Mouse (Mus musculus): ENCODE results near the gene Lhx2. TPM values are rescaled to one million over a fixed set of nuclear protein-coding genes. Genes with fewer than 3 reads are reported as not detected.

The Lhx2 gene
- polyA plus RNA-seq, 1 experiment from 2014 or later = not detected

DNA sequence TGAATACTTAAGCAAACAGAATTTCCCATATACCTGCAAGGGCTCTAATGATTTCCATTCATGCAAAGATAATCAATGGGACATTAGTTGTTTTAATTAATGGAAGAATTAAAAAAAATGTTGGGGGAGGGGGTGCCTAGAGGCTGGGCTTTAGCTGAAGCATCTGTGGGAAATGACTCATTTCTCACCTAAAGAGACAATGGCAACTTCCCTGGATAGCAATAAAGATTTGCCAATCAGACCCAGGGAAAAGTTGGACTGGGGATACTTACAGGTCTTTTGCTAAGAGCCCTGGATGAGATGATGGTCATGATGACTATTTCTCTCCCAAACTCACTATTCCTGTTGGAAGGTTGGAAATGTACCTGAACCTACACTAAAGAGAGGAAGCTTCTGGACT, 5.6 kb downstream of the Lhx2 start:
- DNase-seq (ENCODE audit: low spot score) (no peak), ATAC-seq (no peak)
- no peak overlapping the region for H3K4me2 ChIP-seq (replicated peaks; ENCODE audit: low read depth, low read length)
- H3K9ac ChIP-seq (replicated peaks; ENCODE audit: low read depth) = no peak overlapping the region
- H3K27me3 ChIP-seq (replicated peaks; ENCODE audit: insufficient read depth, low read length) = peaks cover 98% of the 10 kb centered on the region
- H3K36me3 ChIP-seq (ENCODE audit: insufficient read depth, low read length) = no peaks in the 10 kb centered on the region
- TF ChIP-seq EP300 (IDR thresholded peaks at IDR 0.05) (no peak), CTCF (IDR thresholded peaks at IDR 0.05) (no peak)
- 0 out of 2 replicates have a peak, but pooled peaks cover under 1% of the 10 kb centered on the region for H3K4me1 ChIP-seq (ENCODE audit: insufficient read depth, low read depth, low read length)
- no peak overlapping the region for H3K4me3 ChIP-seq (ENCODE audit: low read depth, low read length)
- H3K9me3 ChIP-seq (ENCODE audit: low read length) = no peaks in the 10 kb centered on the region
- no peak overlapping the region for H3K27ac ChIP-seq (ENCODE audit: low read length)

DNA sequence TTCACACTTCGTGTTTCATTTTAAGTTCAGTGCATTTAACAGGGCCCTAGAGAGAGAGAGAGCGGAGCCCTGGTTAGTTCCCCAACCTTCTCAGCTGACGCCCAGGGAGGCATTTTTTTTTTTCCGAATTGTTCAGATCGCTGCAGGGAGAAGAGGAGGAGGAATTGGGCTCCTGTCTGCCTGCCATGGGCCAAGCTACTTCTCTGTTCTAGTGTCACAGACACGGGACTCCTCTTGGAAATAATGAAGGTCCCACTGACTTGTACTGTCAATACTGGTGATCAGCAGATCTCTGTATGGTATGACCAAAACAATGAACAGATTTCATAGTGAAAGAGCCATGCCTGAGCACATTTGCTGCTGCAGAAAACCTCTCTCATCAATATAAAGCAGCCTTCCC, 7.3 kb downstream of the Lhx2 start:
- H3K4me2 ChIP-seq (replicated peaks; ENCODE audit: low read depth, low read length) = no peak overlapping the region
- TF ChIP-seq CTCF (IDR thresholded peaks at IDR 0.05) (no peak), EP300 (IDR thresholded peaks at IDR 0.05) (no peak)
- WGBS = 3% methylated on average over 6 of the region's 6 CpGs

DNA sequence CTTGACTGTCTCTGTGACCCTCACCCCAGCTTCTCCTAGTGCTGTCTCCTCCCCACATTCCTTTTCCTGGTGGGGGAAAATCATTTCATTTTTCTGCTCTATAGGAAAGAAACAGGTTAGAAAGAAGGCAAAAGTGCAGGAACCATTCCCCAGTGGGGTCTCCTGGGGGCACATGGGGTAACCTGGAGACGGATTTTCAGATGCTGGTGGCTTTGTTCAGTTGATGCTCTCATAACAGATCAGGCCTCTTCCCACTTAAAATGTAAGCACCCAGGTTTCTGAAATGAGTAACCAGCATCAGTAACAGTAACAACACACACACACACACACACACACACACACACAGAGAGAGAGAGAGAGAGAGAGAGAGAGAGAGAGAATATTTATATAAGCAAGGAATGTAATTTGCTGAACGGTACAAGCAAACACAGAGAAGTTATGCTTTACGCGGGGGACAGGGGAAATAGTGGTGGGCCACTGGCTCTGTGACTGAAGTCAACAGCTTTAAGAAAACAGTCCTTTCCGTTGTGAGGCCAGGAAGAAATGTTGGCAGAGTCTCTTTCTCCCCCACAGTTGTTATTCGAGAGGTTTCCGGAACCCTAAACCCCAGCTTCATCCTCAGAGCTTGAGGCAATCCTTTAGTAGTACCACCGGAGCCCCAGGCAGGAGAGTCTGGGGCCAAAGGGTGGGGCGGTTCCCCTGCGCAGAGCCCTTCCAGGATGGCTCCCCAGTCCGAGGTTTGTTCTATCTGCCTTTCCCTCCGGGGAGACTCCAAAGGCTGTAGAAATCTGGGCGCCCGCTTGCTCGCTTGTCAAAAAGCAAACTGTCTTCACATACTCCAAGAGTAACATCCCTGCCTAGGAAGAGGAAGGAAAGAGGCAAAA, 8.0 kb downstream of the Lhx2 start:
- peaks cover 99% of the 10 kb centered on the region for H3K27me3 ChIP-seq (replicated peaks; ENCODE audit: insufficient read depth, low read length)
- H3K27ac ChIP-seq (ENCODE audit: low read length) = no peak overlapping the region
- no peaks in the 10 kb centered on the region for H3K36me3 ChIP-seq (ENCODE audit: insufficient read depth, low read length)
- no peaks in the 10 kb centered on the region for H3K9me3 ChIP-seq (ENCODE audit: low read length)
- no peak for TF ChIP-seq CTCF (IDR thresholded peaks at IDR 0.05)
- no peak for TF ChIP-seq EP300 (IDR thresholded peaks at IDR 0.05)
- DNase-seq (ENCODE audit: low spot score) = no peak
- 2% methylated on average over 15 of the region's 15 CpGs for WGBS
- no peak overlapping the region for H3K4me2 ChIP-seq (replicated peaks; ENCODE audit: low read depth, low read length)
- H3K4me1 ChIP-seq (ENCODE audit: insufficient read depth, low read depth, low read length) = peaks cover 5% of the 10 kb centered on the region
- ATAC-seq = no peak
- no peak overlapping the region for H3K4me3 ChIP-seq (ENCODE audit: low read depth, low read length)
- no peak overlapping the region for H3K9ac ChIP-seq (replicated peaks; ENCODE audit: low read depth)

More for the DNA sequence above, 7.3 kb downstream of the Lhx2 start:
- H3K27ac ChIP-seq (ENCODE audit: low read length) = no peak overlapping the region
- ATAC-seq (no peak), DNase-seq (ENCODE audit: low spot score) (no peak)
- H3K27me3 ChIP-seq (replicated peaks; ENCODE audit: insufficient read depth, low read length) = peaks cover 98% of the 10 kb centered on the region
- H3K9ac ChIP-seq (replicated peaks; ENCODE audit: low read depth) = no peak overlapping the region
- no peak overlapping the region for H3K4me3 ChIP-seq (ENCODE audit: low read depth, low read length)
- no peaks in the 10 kb centered on the region for H3K9me3 ChIP-seq (ENCODE audit: low read length)
- no peaks in the 10 kb centered on the region for H3K36me3 ChIP-seq (ENCODE audit: insufficient read depth, low read length)
- H3K4me1 ChIP-seq (ENCODE audit: insufficient read depth, low read depth, low read length) = peaks cover 5% of the 10 kb centered on the region

DNA sequence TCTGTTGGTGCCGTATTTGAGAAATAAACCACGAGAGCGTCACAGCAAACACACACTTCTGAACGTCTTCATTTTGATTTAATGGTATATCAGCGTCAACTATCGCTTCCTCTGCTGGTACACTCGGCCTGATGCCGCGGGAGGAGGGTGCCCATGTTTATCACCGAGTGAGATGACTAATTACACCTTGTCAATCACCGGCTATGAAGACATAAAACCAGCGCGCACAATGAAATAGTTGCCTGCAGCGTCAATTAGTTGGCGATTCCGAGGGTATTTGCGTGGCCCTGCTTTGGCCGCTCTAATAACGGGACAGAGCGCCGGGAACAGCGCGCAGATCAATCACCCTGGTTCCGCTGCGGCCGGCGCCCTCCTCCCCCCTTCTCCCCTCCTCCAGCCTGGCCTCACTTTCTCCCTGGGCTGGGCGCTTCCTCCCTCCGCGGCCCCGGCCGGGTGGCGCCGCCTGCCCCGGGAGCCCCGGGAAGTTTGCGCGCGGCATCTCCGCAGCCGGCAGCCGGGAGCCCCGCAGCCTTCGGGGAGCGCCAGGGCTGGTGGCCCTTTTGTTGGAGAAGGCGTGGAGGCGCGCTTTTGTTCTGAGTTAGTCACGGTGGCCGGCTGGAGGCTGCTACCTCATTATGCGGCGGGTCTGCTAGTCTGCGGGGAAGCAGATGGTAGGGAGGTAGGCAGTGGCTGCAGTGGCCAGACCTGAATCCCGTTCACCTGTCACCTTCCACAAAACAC, 8.9 kb downstream of the Lhx2 start:
- Histone ChIP-seq H3K9ac (replicated peaks; ENCODE audit: low read depth) (no peak overlapping the region), H3K36me3 (ENCODE audit: insufficient read depth, low read length) (no peaks in the 10 kb centered on the region), H3K4me3 (ENCODE audit: low read depth, low read length) (peak overlapping the region; percentile 23), H3K27me3 (replicated peaks; ENCODE audit: insufficient read depth, low read length) (peaks cover 99% of the 10 kb centered on the region), H3K4me1 (ENCODE audit: insufficient read depth, low read depth, low read length) (peaks cover 5% of the 10 kb centered on the region), H3K27ac (ENCODE audit: low read length) (no peak overlapping the region), H3K4me2 (replicated peaks; ENCODE audit: low read depth, low read length) (peak overlapping the region; percentile 41), H3K9me3 (ENCODE audit: low read length) (no peaks in the 10 kb centered on the region)
- TF ChIP-seq EP300 (IDR thresholded peaks at IDR 0.05) (no peak), CTCF (IDR thresholded peaks at IDR 0.05) (no peak)
- no peak for DNase-seq (ENCODE audit: low spot score)
- no peak for ATAC-seq
- 1% methylated on average over 54 of the region's 54 CpGs for WGBS

DNA sequence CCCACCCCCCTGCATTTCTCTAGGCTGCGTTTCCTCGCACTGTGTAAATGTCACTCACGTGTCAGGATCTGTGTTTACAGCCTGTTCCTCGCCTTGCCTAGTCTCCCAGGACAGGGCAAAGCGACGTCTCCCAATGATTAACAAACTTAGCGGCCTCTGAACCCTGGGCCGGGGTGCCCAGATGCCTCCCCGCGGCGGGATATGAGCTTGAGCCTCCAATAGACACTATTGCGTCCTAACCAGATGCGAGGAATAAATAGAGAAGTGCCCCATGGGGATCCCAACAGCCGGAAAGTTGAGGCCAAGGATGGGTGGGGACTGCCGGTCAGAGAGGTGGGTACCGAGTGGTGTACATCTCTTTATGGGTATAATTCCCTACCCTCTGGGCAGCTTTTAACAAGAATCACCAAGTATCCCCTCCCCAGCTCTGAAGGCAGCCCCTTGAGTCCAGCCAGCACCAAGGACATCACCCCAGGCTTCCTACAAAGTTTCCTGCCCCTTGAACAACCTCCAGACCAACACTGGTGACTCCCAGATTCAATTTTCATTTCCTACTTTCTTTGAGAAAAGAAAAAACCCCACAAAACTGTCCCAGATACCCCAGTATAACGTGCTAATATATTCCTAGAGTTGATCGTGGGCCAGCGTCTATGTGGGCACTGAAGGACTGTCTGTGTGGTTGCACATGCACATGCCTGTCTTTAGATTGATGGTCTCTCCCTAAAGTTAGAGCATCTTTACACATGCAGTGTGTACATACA, 9.8 kb downstream of the Lhx2 start:
- ATAC-seq (no peak), DNase-seq (ENCODE audit: low spot score) (no peak)
- Histone ChIP-seq H3K27ac (ENCODE audit: low read length) (no peak overlapping the region), H3K9me3 (ENCODE audit: low read length) (no peaks in the 10 kb centered on the region), H3K4me2 (replicated peaks; ENCODE audit: low read depth, low read length) (no peak overlapping the region), H3K27me3 (replicated peaks; ENCODE audit: insufficient read depth, low read length) (peaks cover 99% of the 10 kb centered on the region), H3K9ac (replicated peaks; ENCODE audit: low read depth) (no peak overlapping the region), H3K36me3 (ENCODE audit: insufficient read depth, low read length) (no peaks in the 10 kb centered on the region), H3K4me3 (ENCODE audit: low read depth, low read length) (no peak overlapping the region), H3K4me1 (ENCODE audit: insufficient read depth, low read depth, low read length) (peaks cover 5% of the 10 kb centered on the region)
- TF ChIP-seq EP300 (IDR thresholded peaks at IDR 0.05) = no peak
- TF ChIP-seq CTCF (IDR thresholded peaks at IDR 0.05) = no peak
- 3% methylated on average over 19 of the region's 19 CpGs for WGBS
